Mouse (Mus musculus): ENCODE results near the gene Rab3c. TPM values are rescaled to one million over a fixed set of nuclear protein-coding genes. Genes with fewer than 3 reads are reported as not detected.

Gene Rab3c
- polyA plus RNA-seq, 1 experiment from 2014 or later, result 2.6 TPM

GRCm38 (mm10) chr13:110038521-110038920 is 242.3 kb downstream of the Rab3c start:
- no peak for ATAC-seq (ENCODE audit: insufficient number of reproducible peaks, insufficient read depth, low FRiP score, low TSS enrichment, low read depth)
- Histone ChIP-seq H3K9ac (no peak overlapping the region), H3K4me3 (no peak overlapping the region), H3K27ac (no peak overlapping the region), H3K9me3 (no peaks in the 10 kb centered on the region), H3K4me2 (no peak overlapping the region), H3K36me3 (no peaks in the 10 kb centered on the region), H3K27me3 (no peaks in the 10 kb centered on the region), H3K4me1 (no peaks in the 10 kb centered on the region)
- 89% methylated on average over 3 of the region's 3 CpGs for WGBS

- Histone ChIP-seq H3K4me2 (no peak overlapping the region), H3K36me3 (no peaks in the 10 kb centered on the region), H3K27me3 (no peaks in the 10 kb centered on the region), H3K4me1 (no peaks in the 10 kb centered on the region), H3K9me3 (no peaks in the 10 kb centered on the region), H3K9ac (no peak overlapping the region), H3K27ac (no peak overlapping the region), H3K4me3 (no peak overlapping the region)
- ATAC-seq (ENCODE audit: insufficient number of reproducible peaks, insufficient read depth, low FRiP score, low TSS enrichment, low read depth), result no peak
- 83% methylated on average over 6 of the region's 6 CpGs for whole genome bisulfite sequencing
Observed at GRCm38 (mm10) chr13:110034885-110035284, 245.9 kb downstream of the Rab3c start.

GRCm38 (mm10) chr13:110034041-110034440 is 246.8 kb downstream of the Rab3c start:
- Histone ChIP-seq H3K4me1 (no peaks in the 10 kb centered on the region), H3K36me3 (no peaks in the 10 kb centered on the region), H3K9me3 (no peaks in the 10 kb centered on the region), H3K27me3 (no peaks in the 10 kb centered on the region), H3K4me2 (no peak overlapping the region), H3K27ac (no peak overlapping the region), H3K9ac (no peak overlapping the region), H3K4me3 (no peak overlapping the region)
- no peak for ATAC-seq (ENCODE audit: insufficient number of reproducible peaks, insufficient read depth, low FRiP score, low TSS enrichment, low read depth)
- whole genome bisulfite sequencing, result 71% methylated on average over 7 of the region's 7 CpGs

GRCm38 (mm10) chr13:110031886-110032285 is 248.9 kb downstream of the Rab3c start:
- Histone ChIP-seq H3K4me3 (no peak overlapping the region), H3K9ac (no peak overlapping the region), H3K4me2 (no peak overlapping the region), H3K36me3 (no peaks in the 10 kb centered on the region), H3K4me1 (no peaks in the 10 kb centered on the region), H3K9me3 (no peaks in the 10 kb centered on the region), H3K27me3 (no peaks in the 10 kb centered on the region), H3K27ac (no peak overlapping the region)
- ATAC-seq (ENCODE audit: insufficient number of reproducible peaks, insufficient read depth, low FRiP score, low TSS enrichment, low read depth), result no peak
- WGBS, result 43% methylated on average over 6 of the region's 6 CpGs

GRCm38 (mm10) chr13:110031061-110031460 is 249.7 kb downstream of the Rab3c start:
- Histone ChIP-seq H3K4me2 (no peak overlapping the region), H3K9ac (no peak overlapping the region), H3K9me3 (no peaks in the 10 kb centered on the region), H3K36me3 (no peaks in the 10 kb centered on the region), H3K27me3 (no peaks in the 10 kb centered on the region), H3K4me1 (no peaks in the 10 kb centered on the region), H3K27ac (no peak overlapping the region), H3K4me3 (no peak overlapping the region)
- WGBS, result 72% methylated on average over 8 of the region's 8 CpGs
- no peak for ATAC-seq (ENCODE audit: insufficient number of reproducible peaks, insufficient read depth, low FRiP score, low TSS enrichment, low read depth)

- Histone ChIP-seq H3K4me2 (no peak overlapping the region), H3K4me3 (no peak overlapping the region), H3K27me3 (peaks cover 3% of the 10 kb centered on the region), H3K9ac (no peak overlapping the region), H3K27ac (peak overlapping the region; percentile 73), H3K4me1 (peaks cover 22% of the 10 kb centered on the region), H3K9me3 (no peaks in the 10 kb centered on the region), H3K36me3 (no peaks in the 10 kb centered on the region)
- ATAC-seq (ENCODE audit: insufficient number of reproducible peaks, insufficient read depth, low FRiP score, low TSS enrichment, low read depth), result no peak
- WGBS, result 61% methylated on average over 10 of the region's 10 CpGs
Observed at GRCm38 (mm10) chr13:110024381-110025161, 256.2 kb downstream of the Rab3c start.

- no peak overlapping the region for H3K4me2 ChIP-seq
- H3K27me3 ChIP-seq, result peaks cover 14% of the 10 kb centered on the region
- 87% methylated on average over 5 of the region's 5 CpGs for WGBS
- no peak overlapping the region for H3K4me3 ChIP-seq
- peaks cover 33% of the 10 kb centered on the region for H3K4me1 ChIP-seq
- H3K36me3 ChIP-seq, result no peaks in the 10 kb centered on the region
- no peak for ATAC-seq (ENCODE audit: insufficient number of reproducible peaks, insufficient read depth, low FRiP score, low TSS enrichment, low read depth)
- H3K9ac ChIP-seq, result no peak overlapping the region
- H3K27ac ChIP-seq, result no peak overlapping the region
- no peaks in the 10 kb centered on the region for H3K9me3 ChIP-seq
Observed at GRCm38 (mm10) chr13:110023031-110023430, 257.8 kb downstream of the Rab3c start.

GRCm38 (mm10) chr13:110019774-110020173 is 261.0 kb downstream of the Rab3c start:
- H3K9ac ChIP-seq, result no peak overlapping the region
- no peak overlapping the region; the same call in 1 of the 2 replicates for H3K4me3 ChIP-seq
- peaks cover 17% of the 10 kb centered on the region for H3K27me3 ChIP-seq

GRCm38 (mm10) chr13:110018941-110019743 is 261.7 kb downstream of the Rab3c start:
- H3K36me3 ChIP-seq, result no peaks in the 10 kb centered on the region
- peak overlapping the region; percentile 82 for H3K4me2 ChIP-seq
- peaks cover 18% of the 10 kb centered on the region for H3K27me3 ChIP-seq
- no peak for ATAC-seq (ENCODE audit: insufficient number of reproducible peaks, insufficient read depth, low FRiP score, low TSS enrichment, low read depth)
- H3K9ac ChIP-seq, result peak overlapping the region; percentile 55
- no peak overlapping the region for H3K27ac ChIP-seq
- H3K9me3 ChIP-seq, result no peaks in the 10 kb centered on the region
- peak overlapping the region; percentile 43 for H3K4me3 ChIP-seq
- H3K4me1 ChIP-seq, result peaks cover 21% of the 10 kb centered on the region
- 1% methylated on average over 20 of the region's 20 CpGs for WGBS

More at GRCm38 (mm10) chr13:110019774-110020173, 261.0 kb downstream of the Rab3c start:
- 36% methylated on average over 9 of the region's 9 CpGs for WGBS
- ATAC-seq (ENCODE audit: insufficient number of reproducible peaks, insufficient read depth, low FRiP score, low TSS enrichment, low read depth), result no peak
- Histone ChIP-seq H3K9me3 (no peaks in the 10 kb centered on the region), H3K36me3 (no peaks in the 10 kb centered on the region), H3K27ac (no peak overlapping the region), H3K4me1 (peaks cover 26% of the 10 kb centered on the region), H3K4me2 (peak overlapping the region; percentile 82)

GRCm38 (mm10) chr13:110018431-110018901 is 262.3 kb downstream of the Rab3c start:
- Histone ChIP-seq H3K36me3 (no peaks in the 10 kb centered on the region), H3K4me2 (peak overlapping the region; percentile 82), H3K27me3 (peaks cover 21% of the 10 kb centered on the region), H3K9me3 (no peaks in the 10 kb centered on the region), H3K27ac (no peak overlapping the region), H3K4me1 (peaks cover 16% of the 10 kb centered on the region), H3K9ac (peak overlapping the region; percentile 55), H3K4me3 (peak overlapping the region; percentile 43)
- WGBS, result under 1% methylated on average over 17 of the region's 17 CpGs
- no peak for ATAC-seq (ENCODE audit: insufficient number of reproducible peaks, insufficient read depth, low FRiP score, low TSS enrichment, low read depth)

- WGBS, result 93% methylated on average over 4 of the region's 4 CpGs
- H3K4me2 ChIP-seq, result no peak overlapping the region
- no peaks in the 10 kb centered on the region for H3K9me3 ChIP-seq
- no peaks in the 10 kb centered on the region for H3K36me3 ChIP-seq
- H3K9ac ChIP-seq, result no peak overlapping the region
- H3K27ac ChIP-seq, result no peak overlapping the region
- H3K4me3 ChIP-seq, result no peak overlapping the region
- ATAC-seq (ENCODE audit: insufficient number of reproducible peaks, insufficient read depth, low FRiP score, low TSS enrichment, low read depth), result no peak
- no peaks in the 10 kb centered on the region for H3K4me1 ChIP-seq
- H3K27me3 ChIP-seq, result peaks cover 13% of the 10 kb centered on the region; the same call in 1 of the 2 replicates
Observed at GRCm38 (mm10) chr13:110012029-110012428, 268.8 kb downstream of the Rab3c start.

All from embryonic facial prominence, embryonic 13.5 days (tissue).